In the genomic region with DNA sequence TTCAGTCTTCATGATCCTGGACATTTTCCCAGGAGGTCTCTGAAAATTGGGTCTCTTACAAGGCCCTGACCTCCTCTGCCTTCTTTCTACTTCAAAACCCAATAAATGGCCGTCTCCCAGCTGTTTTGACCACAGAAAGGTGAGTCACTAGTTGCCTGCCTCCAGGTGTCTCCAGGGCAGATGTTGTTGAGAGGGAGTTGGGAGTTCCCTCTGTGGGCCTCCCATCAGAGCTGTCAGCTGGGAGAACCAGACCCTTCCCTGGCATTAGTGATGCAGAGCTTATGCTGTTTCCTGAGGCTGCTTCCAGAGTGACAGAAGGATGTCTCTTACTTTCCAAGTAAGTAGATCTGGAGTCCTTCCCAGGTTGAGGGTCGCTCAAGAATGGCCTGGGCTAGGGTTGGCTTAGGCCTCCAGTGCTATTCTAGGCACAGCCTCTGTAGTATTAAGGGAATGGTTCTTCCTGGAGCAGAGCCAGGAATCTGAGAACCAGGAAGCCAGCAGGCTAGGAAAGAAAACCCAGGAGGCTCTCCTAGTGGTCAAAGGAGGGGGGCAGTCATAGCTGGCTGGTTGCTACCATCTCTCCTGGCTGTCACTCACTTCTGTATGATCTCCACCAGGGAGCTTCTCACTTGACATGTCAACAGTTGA, we compare ENCODE assay signal across 8 mouse cellular contexts. TPM values are rescaled to one million over a fixed set of nuclear protein-coding genes. Genes with fewer than 3 reads are reported as not detected.
DNase-seq lines count a peak whose midpoint lies in the region; ATAC-seq and TF ChIP-seq lines count a peak whose summit lies in the region.

No protein-coding gene starts in this region.

- H3K27ac ChIP-seq in forebrain, postnatal 0 days (ENCODE audit: low read depth, low read length): peak overlapping the region; percentile 99; the same call in 1 of the 2 replicates
- H3K27ac ChIP-seq in hindbrain, embryonic 12.5 days: peak overlapping the region; percentile 99; the same call in 1 of the 2 replicates
- peak overlapping the region; percentile 8; the same call in 1 of the 2 replicates for H3K27ac ChIP-seq in limb, embryonic 15.5 days
- H3K27ac ChIP-seq in neural tube, embryonic 13.5 days (replicated peaks): peak overlapping the region; percentile 99

- DNase-seq in CD4-positive, CD25-positive, alpha-beta regulatory T cell, adult 2 months (ENCODE audit: low read depth, low spot score): peak; percentile 30
- peak; percentile 33 to 63 for DNase-seq in adrenal gland, postnatal 36 days
- no peak for DNase-seq in forebrain, postnatal 0 days
- DNase-seq in embryo, embryonic 9.5 days (ENCODE audit: extremely low spot score): no peak

- TF ChIP-seq CTCF in forebrain, postnatal 0 days (IDR thresholded peaks at IDR 0.05; ENCODE audit: low read depth): no peak

- no peak for ATAC-seq in CD4-positive, CD25-positive, alpha-beta regulatory T cell, adult 4 months
- no peak for ATAC-seq in forebrain, postnatal 0 days
- no peak for ATAC-seq in hindbrain, embryonic 12.5 days (ENCODE audit: low FRiP score)
- no peak for ATAC-seq in limb, embryonic 15.5 days (ENCODE audit: insufficient number of reproducible peaks, low FRiP score, low TSS enrichment, low read depth)
- no peak for ATAC-seq in neural tube, embryonic 13.5 days (ENCODE audit: low read depth)

- peak overlapping the region; percentile 77 for H3K4me2 ChIP-seq in forebrain, postnatal 0 days (ENCODE audit: low read depth)
- H3K4me2 ChIP-seq in hindbrain, embryonic 12.5 days (replicated peaks): peak overlapping the region; percentile 81
- peak overlapping the region; percentile 80 for H3K4me2 ChIP-seq in limb, embryonic 15.5 days
- H3K4me2 ChIP-seq in neural tube, embryonic 13.5 days: peak overlapping the region; percentile 88

- H3K4me1 ChIP-seq in forebrain, postnatal 0 days (ENCODE audit: insufficient read depth): peaks cover 21% of the 10 kb centered on the region
- peaks cover 43% of the 10 kb centered on the region for H3K4me1 ChIP-seq in hindbrain, embryonic 12.5 days
- H3K4me1 ChIP-seq in limb, embryonic 15.5 days: peaks cover 36% of the 10 kb centered on the region
- peaks cover 62% of the 10 kb centered on the region for H3K4me1 ChIP-seq in neural tube, embryonic 13.5 days (replicated peaks)

- peaks cover 21% of the 10 kb centered on the region for H3K36me3 ChIP-seq in forebrain, postnatal 0 days (ENCODE audit: insufficient read depth)
- H3K36me3 ChIP-seq in hindbrain, embryonic 12.5 days: peaks cover 28% of the 10 kb centered on the region
- peaks cover 6% of the 10 kb centered on the region; the same call in 1 of the 2 replicates for H3K36me3 ChIP-seq in limb, embryonic 15.5 days
- peaks cover 28% of the 10 kb centered on the region for H3K36me3 ChIP-seq in neural tube, embryonic 13.5 days

- H3K9me3 ChIP-seq in forebrain, postnatal 0 days (ENCODE audit: low read length): no peaks in the 10 kb centered on the region
- H3K9me3 ChIP-seq in hindbrain, embryonic 12.5 days (replicated peaks): no peaks in the 10 kb centered on the region
- H3K9me3 ChIP-seq in limb, embryonic 15.5 days: no peaks in the 10 kb centered on the region
- no peaks in the 10 kb centered on the region for H3K9me3 ChIP-seq in neural tube, embryonic 13.5 days

- peak overlapping the region; percentile 93 for H3K4me3 ChIP-seq in forebrain, postnatal 0 days (ENCODE audit: low read depth, low read length)
- H3K4me3 ChIP-seq in hindbrain, embryonic 12.5 days: peak overlapping the region; percentile 76
- peak overlapping the region; percentile 98; the same call in 1 of the 2 replicates for H3K4me3 ChIP-seq in limb, embryonic 15.5 days
- peak overlapping the region; percentile 74 for H3K4me3 ChIP-seq in neural tube, embryonic 13.5 days

- 75% methylated on average over 2 of the region's 2 CpGs for WGBS in forebrain, postnatal 0 days
- WGBS in hindbrain, embryonic 12.5 days: 85% methylated on average over 2 of the region's 2 CpGs
- 56% methylated on average over 2 of the region's 2 CpGs for WGBS in limb, embryonic 15.5 days
- 82% methylated on average over 2 of the region's 2 CpGs for WGBS in neural tube, embryonic 13.5 days

- peak overlapping the region; percentile 99 for H3K9ac ChIP-seq in forebrain, postnatal 0 days
- peak overlapping the region; percentile 94 for H3K9ac ChIP-seq in hindbrain, embryonic 12.5 days
- H3K9ac ChIP-seq in limb, embryonic 15.5 days: no peak overlapping the region
- H3K9ac ChIP-seq in neural tube, embryonic 13.5 days: peak overlapping the region; percentile 95

- H3K27me3 ChIP-seq in forebrain, postnatal 0 days (ENCODE audit: insufficient read depth, low read length): no peaks in the 10 kb centered on the region
- H3K27me3 ChIP-seq in hindbrain, embryonic 12.5 days: peaks cover 12% of the 10 kb centered on the region
- H3K27me3 ChIP-seq in limb, embryonic 15.5 days: peaks cover 5% of the 10 kb centered on the region; the same call in 1 of the 2 replicates
- H3K27me3 ChIP-seq in neural tube, embryonic 13.5 days: peaks cover 10% of the 10 kb centered on the region

RNA-seq across cellular contexts. Expression of a gene that starts 2.1 kb away (rescaled TPM):
- polyA plus RNA-seq in CD4-positive, CD25-positive, alpha-beta regulatory T cell, adult 4 months (2017; shearing (Covaris generic)): 1 to 10 TPM; 1.2 to 1.6 TPM
- total RNA-seq in adrenal gland, postnatal 36 days (2021): 100 to 1,000 TPM; 283 to 299 TPM
- total RNA-seq in forebrain, postnatal 0 days (2014; rRNA removed): 76.0 and 100.0 TPM in 2 replicates
- polyA plus RNA-seq in forebrain, postnatal 0 days (2015; fragmentation: Nextera tagmentation; extraction: Ambion mirVana): 58.6 and 60.2 TPM in 2 replicates
- 120 and 139 TPM in 2 replicates for polyA plus RNA-seq in hindbrain, embryonic 12.5 days (2016; fragmentation: Nextera tagmentation; extraction: Ambion mirVana)
- polyA plus RNA-seq in limb, embryonic 15.5 days (2015; fragmentation: Nextera tagmentation; extraction: Ambion mirVana): 16.7 and 20.8 TPM in 2 replicates
- 136 and 139 TPM in 2 replicates for polyA plus RNA-seq in neural tube, embryonic 13.5 days (2015; fragmentation: Nextera tagmentation; extraction: Ambion mirVana)

RNA-seq across cellular contexts. Expression of a gene that starts 25.7 kb away (rescaled TPM):
- polyA plus RNA-seq in CD4-positive, CD25-positive, alpha-beta regulatory T cell, adult 4 months (2017; shearing (Covaris generic)): 10 to 100 TPM; 40.1 to 41.4 TPM
- 10 to 100 TPM; 34.4 to 40.9 TPM for total RNA-seq in adrenal gland, postnatal 36 days (2021)
- 26.5 and 31.2 TPM in 2 replicates for total RNA-seq in forebrain, postnatal 0 days (2014; rRNA removed)
- 50.2 and 50.7 TPM in 2 replicates for polyA plus RNA-seq in forebrain, postnatal 0 days (2015; fragmentation: Nextera tagmentation; extraction: Ambion mirVana)
- polyA plus RNA-seq in hindbrain, embryonic 12.5 days (2016; fragmentation: Nextera tagmentation; extraction: Ambion mirVana): 44.7 and 48.3 TPM in 2 replicates
- polyA plus RNA-seq in limb, embryonic 15.5 days (2015; fragmentation: Nextera tagmentation; extraction: Ambion mirVana): 41.7 and 45.5 TPM in 2 replicates
- 51.3 and 55.5 TPM in 2 replicates for polyA plus RNA-seq in neural tube, embryonic 13.5 days (2015; fragmentation: Nextera tagmentation; extraction: Ambion mirVana)

Comparison
In these comparisons a context has a peak if more than half of its experiments do, and no peak if none do; other contexts are left out.
1. DNase-seq: peak in CD4-positive, CD25-positive, alpha-beta regulatory T cell, adult 2 months (single experiment) and adrenal gland, postnatal 36 days (2 of 2); none in forebrain, postnatal 0 days (single experiment) and embryo, embryonic 9.5 days (single experiment).
2. H3K27ac ChIP-seq: peak in every context shown above with its lines; median percentile 99 in forebrain, postnatal 0 days; 99 in hindbrain, embryonic 12.5 days; 99 in neural tube, embryonic 13.5 days; 8 in limb, embryonic 15.5 days.
3. Peak in every context shown above with its lines, with median percentiles within 50 percentile points of each other: H3K4me2 ChIP-seq and H3K4me3 ChIP-seq.